Mouse (Mus musculus) layer of hippocampus, postnatal 36 days (tissue): Measurements from ENCODE around the gene Ehd2. TPM values are rescaled to one million over a fixed set of nuclear protein-coding genes. Genes with fewer than 3 reads are reported as not detected.

Source experiments
- DNase-seq, 2 experiments: peaks; one replicate each; pipeline ENCODE4 v3.0.0; 2022
- total RNA-seq, 2 experiments: library from RNA; stranded (reverse); gene quantifications; 2 replicates each; pipeline ENCODE4 v1.2.3; 2021

Ehd2 gene
- total RNA-seq, 2 experiments from 2014 or later, result 4.1 to 5.8 TPM

GRCm38 (mm10) chr7:15906602-15907001, 60.8 kb downstream of the Ehd2 start:
- no peak for DNase-seq

- DNase-seq, result no peak
Observed at GRCm38 (mm10) chr7:15905861-15906260, 61.5 kb downstream of the Ehd2 start.

GRCm38 (mm10) chr7:15901366-15902048, 65.9 kb downstream of the Ehd2 start:
- no peak for DNase-seq

Other genes with a start within 250 kb of the Ehd2 start
- gene Obox5, start 217.4 kb downstream of the Ehd2 start, total RNA-seq, result not detected
- gene Obox6, start 127.9 kb downstream of the Ehd2 start, total RNA-seq, result not detected
- not detected for gene Crx, start 87.6 kb downstream of the Ehd2 start, total RNA-seq
- under 1 TPM in 1 of 2 experiments, not detected in 1; 0.18 TPM for gene Crxos, start 85.0 kb downstream of the Ehd2 start, total RNA-seq
- gene Selenow, start 45.2 kb downstream of the Ehd2 start, total RNA-seq, result 1,000 to 10,000 TPM; 1,445 to 1,563 TPM
- 100 to 1,000 TPM; 112 to 113 TPM for gene Nop53, start 21.5 kb downstream of the Ehd2 start, total RNA-seq
- gene Bicra, start 80.4 kb upstream of the Ehd2 start, total RNA-seq, result 10 to 100 TPM; 19.5 to 21.9 TPM
- gene Zfp541, start 94.2 kb upstream of the Ehd2 start, total RNA-seq, result under 1 TPM; 0.67 to 0.83 TPM
- gene Napa, start 130.9 kb upstream of the Ehd2 start, total RNA-seq, result 100 to 1,000 TPM; 272 to 282 TPM
- 10 to 100 TPM; 32.0 to 37.8 TPM for gene Kptn, start 152.3 kb upstream of the Ehd2 start, total RNA-seq
- 100 to 1,000 TPM; 286 to 292 TPM for gene Slc8a2, start 162.3 kb upstream of the Ehd2 start, total RNA-seq
- gene Meis3, start 207.5 kb upstream of the Ehd2 start, total RNA-seq, result 10 to 100 TPM; 36.1 to 44.0 TPM